Mouse (Mus musculus) spleen, adult 2 months (tissue): ENCODE data around the gene Calml4.

Experiments used
- CTCF ChIP-seq: fragments of 200-500 bp; IDR thresholded peaks from 2 replicates; pipeline ENCODE4 v1.5.1; 2011; ENCODE audit warnings: mild to moderate bottlenecking, inconsistent platforms; ENCODE audit not compliant: insufficient read depth, insufficient read length, insufficient replicate concordance; ENCODE audit errors: extremely low read depth
- POLR2A ChIP-seq: fragments of 200-500 bp; IDR thresholded peaks from 2 replicates; pipeline ENCODE4 v1.6.1; 2011; ENCODE audit warnings: low read depth, low read length, inconsistent platforms

DNA sequence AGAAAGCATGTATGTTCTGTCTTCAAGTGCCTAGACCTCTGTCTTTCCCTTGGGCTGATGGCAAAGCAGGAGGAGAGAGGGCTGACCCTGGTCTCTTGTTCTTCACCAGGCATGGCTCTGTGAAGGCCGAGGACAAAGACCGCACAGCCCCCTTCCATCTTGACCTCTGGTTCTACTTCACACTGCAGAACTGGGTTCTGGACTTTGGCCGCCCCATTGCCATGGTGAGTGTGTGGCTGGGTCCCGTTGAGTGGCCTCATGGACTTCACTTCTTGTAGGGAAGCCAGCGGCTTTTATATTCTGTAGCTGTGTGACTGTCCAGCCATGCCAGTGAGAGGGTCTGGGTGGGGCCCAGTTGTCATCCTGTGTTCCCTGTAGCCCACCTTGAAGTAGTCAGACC, 13.4 kb upstream of the Calml4 start:
- TF ChIP-seq CTCF (no peak), POLR2A (no peak)
